Mouse (Mus musculus): ENCODE data around the gene Nkx2-2.
A peak's percentile ranks its signal among the peaks of the same experiment; 100 is the strongest.
"Not testable (repeated sequence)": the region's sequence is repeated elsewhere in the genome, so short reads cannot be mapped to it uniquely, and the experiment has no call there.

Nkx2-2 gene

GRCm38 (mm10) chr2:147181304-147181665 lies 12.8 kb downstream of the Nkx2-2 start:
- DNase-seq, result no peak

- no peak for DNase-seq
These were observed 13.3 kb downstream of the Nkx2-2 start for GRCm38 (mm10) chr2:147180649-147181303.

- peak; percentile 75 for DNase-seq
These were observed 15.7 kb downstream of the Nkx2-2 start for GRCm38 (mm10) chr2:147178091-147179059.

- peak; percentile 82 for DNase-seq
These were observed 16.4 kb downstream of the Nkx2-2 start for GRCm38 (mm10) chr2:147177672-147178071.

GRCm38 (mm10) chr2:147175296-147175695 lies 18.7 kb downstream of the Nkx2-2 start:
- no peak for DNase-seq

GRCm38 (mm10) chr2:147173751-147174150 lies 20.3 kb downstream of the Nkx2-2 start:
- DNase-seq, result no peak

- not testable (repeated sequence) for DNase-seq
These were observed 23.5 kb downstream of the Nkx2-2 start for GRCm38 (mm10) chr2:147170538-147170937.

- no peak for DNase-seq
These were observed 28.2 kb downstream of the Nkx2-2 start for GRCm38 (mm10) chr2:147165863-147166262.

GRCm38 (mm10) chr2:147165376-147165775 lies 28.7 kb downstream of the Nkx2-2 start:
- no peak for DNase-seq

- DNase-seq, result no peak
These were observed 41.5 kb downstream of the Nkx2-2 start for GRCm38 (mm10) chr2:147152543-147152942.
